Mouse (Mus musculus) stomach, postnatal 0 days (tissue): ENCODE data around the gene Hmgcr. TPM values are rescaled to one million over a fixed set of nuclear protein-coding genes. Genes with fewer than 3 reads are reported as not detected.

Source experiments
- ATAC-seq: fragments of 200-750 bp; cut with Nextera tagmentation; 2 replicates; pipeline ENCODE4 v1.8.0; 2017; ENCODE audit not compliant: low FRiP score, low TSS enrichment
- DNase-seq: peaks from one replicate; pipeline ENCODE4 v3.0.0-alpha.2; 2016; ENCODE audit warnings: low spot score
- H3K27ac ChIP-seq: fragments of 300-500 bp; sonication (generic); replicated peaks from 2 replicates; pipeline ENCODE4 v1.5.1; 2014; ENCODE audit warnings: mild to moderate bottlenecking, control low read depth
- H3K27me3 ChIP-seq: fragments of 300-500 bp; sonication (generic); 2 replicates; pipeline ENCODE4 v1.6.1; 2014; ENCODE audit warnings: low read length; ENCODE audit not compliant: control insufficient read depth, insufficient read depth
- H3K36me3 ChIP-seq: fragments of 300-500 bp; sonication (generic); 2 replicates; pipeline ENCODE4 v1.6.1; 2014; ENCODE audit warnings: low read length, mixed read lengths; ENCODE audit not compliant: control insufficient read depth, insufficient read depth
- H3K4me1 ChIP-seq: fragments of 300-500 bp; sonication (generic); replicated peaks from 2 replicates; pipeline ENCODE4 v1.6.1; 2014; ENCODE audit warnings: antibody characterized with exemption; ENCODE audit not compliant: control insufficient read depth, insufficient read depth
- H3K4me2 ChIP-seq: fragments of 300-500 bp; sonication (generic); replicated peaks from 2 replicates; pipeline ENCODE4 v1.6.1; 2014; ENCODE audit warnings: low read depth, mild to moderate bottlenecking, control low read depth, moderate library complexity
- H3K4me3 ChIP-seq: fragments of 300-500 bp; sonication (generic); 2 replicates; pipeline ENCODE4 v1.5.1; 2014; ENCODE audit warnings: low read depth, low read length, control low read depth
- H3K9ac ChIP-seq: fragments of 300-500 bp; sonication (generic); 2 replicates; pipeline ENCODE4 v1.6.1; 2014; ENCODE audit warnings: mild to moderate bottlenecking, low read length, control low read depth, mixed read lengths
- H3K9me3 ChIP-seq: fragments of 300-500 bp; sonication (generic); 2 replicates; pipeline ENCODE4 v1.6.1; 2016; ENCODE audit warnings: low read length; ENCODE audit not compliant: control insufficient read depth
- CTCF ChIP-seq: IDR thresholded peaks from 2 replicates; pipeline ENCODE4 v1.5.1; 2016; ENCODE audit warnings: antibody characterized with exemption, low read depth, mild to moderate bottlenecking, moderate library complexity
- EP300 ChIP-seq: optimal IDR thresholded peaks from 2 replicates; pipeline ENCODE3; 2016; ENCODE audit warnings: antibody characterized with exemption
- WGBS: fragments of 180-500 bp; shearing (Covaris S2); extraction: QIAGEN DNeasy Blood & Tissue Kit; methylation state at CpG from one replicate; pipeline ENCODE4 v1.1.7; 2014; 5-methylcytosine and 5-hydroxymethylcytosine counted together
- polyA plus RNA-seq: library from polyadenylated mRNA; unstranded; fragments of >200 nt; fragmentation: Nextera tagmentation; extraction: Ambion mirVana; gene quantifications from 2 replicates; pipeline ENCODE4 v1.2.1, GENCODE M21; 2015

Gene Hmgcr
- 40.9 and 41.9 TPM in 2 replicates for polyA plus RNA-seq

- H3K4me3 ChIP-seq: peak within 1 kb of the TSS; percentile 91
- peak within 1 kb of the TSS; percentile 92 for H3K27ac ChIP-seq
- peak within 1 kb of the TSS; percentile 88 for H3K9ac ChIP-seq
- H3K36me3 ChIP-seq: peaks cover 6% of the 10 kb centered on the region
- H3K9me3 ChIP-seq: no peaks in the 10 kb centered on the region
- WGBS: under 1% methylated on average over 64 of the region's 70 CpGs
- ATAC-seq (peak; percentile 100), DNase-seq (peak; percentile 98)
- no peaks in the 10 kb centered on the region for H3K27me3 ChIP-seq
- peaks cover 3% of the 10 kb centered on the region for H3K4me1 ChIP-seq
- peak within 1 kb of the TSS; percentile 77 for H3K4me2 ChIP-seq
- TF ChIP-seq EP300 (no peak), CTCF (no peak; the same call in 1 of the 2 replicates)
Measured at GRCm38 (mm10) chr13:96670406-96671077, at the start of gene Hmgcr. Gene Hmgcr, minus strand, starts transcription at chr13:96670936.

GRCm38 (mm10) chr13:96720003-96720402 is 49.3 kb upstream of the Hmgcr start:
- DNase-seq (no peak), ATAC-seq (no peak)
- Histone ChIP-seq H3K9ac (no peak overlapping the region), H3K9me3 (no peaks in the 10 kb centered on the region), H3K4me1 (no peaks in the 10 kb centered on the region), H3K4me3 (no peak overlapping the region), H3K4me2 (no peak overlapping the region), H3K27ac (no peak overlapping the region), H3K36me3 (no peaks in the 10 kb centered on the region), H3K27me3 (no peaks in the 10 kb centered on the region)
- TF ChIP-seq CTCF: no peak
- TF ChIP-seq EP300: no peak
- 85% methylated on average over 2 of the region's 2 CpGs for WGBS

- Histone ChIP-seq H3K27ac (no peak overlapping the region), H3K4me3 (no peak overlapping the region), H3K4me2 (no peak overlapping the region), H3K36me3 (no peaks in the 10 kb centered on the region), H3K4me1 (no peaks in the 10 kb centered on the region), H3K9ac (no peak overlapping the region), H3K27me3 (no peaks in the 10 kb centered on the region), H3K9me3 (no peaks in the 10 kb centered on the region)
- no peak for ATAC-seq
- DNase-seq: no peak
- WGBS: 50% methylated on average over 1 of the region's 1 CpGs
- TF ChIP-seq EP300 (no peak), CTCF (no peak)
Measured at GRCm38 (mm10) chr13:96717821-96718220, 47.1 kb upstream of the Hmgcr start.

- WGBS: 80% methylated on average over 2 of the region's 2 CpGs
- Histone ChIP-seq H3K27me3 (no peaks in the 10 kb centered on the region), H3K36me3 (no peaks in the 10 kb centered on the region), H3K9ac (no peak overlapping the region), H3K27ac (no peak overlapping the region), H3K4me2 (no peak overlapping the region), H3K4me3 (no peak overlapping the region), H3K9me3 (no peaks in the 10 kb centered on the region), H3K4me1 (no peaks in the 10 kb centered on the region)
- DNase-seq (no peak), ATAC-seq (no peak)
- TF ChIP-seq EP300 (no peak), CTCF (no peak)
Measured at GRCm38 (mm10) chr13:96716311-96716710, 45.6 kb upstream of the Hmgcr start.

- no peak overlapping the region for H3K4me3 ChIP-seq
- no peak overlapping the region for H3K9ac ChIP-seq
- DNase-seq (no peak), ATAC-seq (no peak)
- no peak overlapping the region for H3K27ac ChIP-seq
- H3K4me2 ChIP-seq: no peak overlapping the region
- no peaks in the 10 kb centered on the region for H3K27me3 ChIP-seq
- TF ChIP-seq EP300 (no peak), CTCF (no peak)
- no peaks in the 10 kb centered on the region for H3K36me3 ChIP-seq
- no peaks in the 10 kb centered on the region for H3K4me1 ChIP-seq
- no peaks in the 10 kb centered on the region for H3K9me3 ChIP-seq
- 67% methylated on average over 8 of the region's 8 CpGs for WGBS
Measured at GRCm38 (mm10) chr13:96709269-96710233, 38.8 kb upstream of the Hmgcr start.
